Mouse (Mus musculus) midbrain, embryonic 11.5 days (tissue): Measurements from ENCODE around the gene Acpp. TPM values are rescaled to one million over a fixed set of nuclear protein-coding genes. Genes with fewer than 3 reads are reported as not detected.

Source experiments
- ATAC-seq: fragments of 200-750 bp; cut with Nextera tagmentation; 2 replicates; pipeline ENCODE4 v1.8.0; 2017; ENCODE audit warnings: moderate TSS enrichment, moderate library complexity; ENCODE audit not compliant: low FRiP score
- DNase-seq: peaks from one replicate; pipeline ENCODE4 v3.0.0; 2015; ENCODE audit warnings: low spot score; ENCODE audit errors: missing footprints
- H3K27ac ChIP-seq: fragments of 300-500 bp; sonication (generic); 2 replicates; pipeline ENCODE4 v1.5.1; 2014; ENCODE audit warnings: low read depth, low read length
- H3K27me3 ChIP-seq: fragments of 300-500 bp; sonication (generic); 2 replicates; pipeline ENCODE4 v1.6.1; 2014; ENCODE audit warnings: mild to moderate bottlenecking, low read length, moderate library complexity, mixed read lengths; ENCODE audit not compliant: control insufficient read depth, insufficient read depth
- H3K36me3 ChIP-seq: fragments of 300-500 bp; sonication (generic); 2 replicates; pipeline ENCODE4 v1.6.1; 2014; ENCODE audit warnings: mild to moderate bottlenecking, low read length, moderate library complexity, mixed read lengths; ENCODE audit not compliant: control insufficient read depth, insufficient read depth
- H3K4me1 ChIP-seq: fragments of 300-500 bp; sonication (generic); 2 replicates; pipeline ENCODE4 v1.6.1; 2014; ENCODE audit warnings: low read length; ENCODE audit not compliant: control insufficient read depth, insufficient read depth
- H3K4me2 ChIP-seq: fragments of 300-500 bp; sonication (generic); 2 replicates; pipeline ENCODE4 v1.6.1; 2014; ENCODE audit warnings: mild to moderate bottlenecking, moderate library complexity
- H3K4me3 ChIP-seq: fragments of 300-500 bp; sonication (generic); 2 replicates; pipeline ENCODE4 v1.5.1; 2014; ENCODE audit warnings: low read depth, low read length
- H3K9ac ChIP-seq: fragments of 300-500 bp; sonication (generic); 2 replicates; pipeline ENCODE4 v1.6.1; 2014; ENCODE audit warnings: low read length
- H3K9me3 ChIP-seq: fragments of 300-500 bp; sonication (generic); 2 replicates; pipeline ENCODE4 v1.6.1; 2016; ENCODE audit warnings: low read length; ENCODE audit not compliant: control insufficient read depth
- WGBS: fragments of 180-500 bp; shearing (Covaris S2); extraction: QIAGEN DNeasy Blood & Tissue Kit; methylation state at CpG from one replicate; pipeline ENCODE4 v1.1.7; 2014; 5-methylcytosine and 5-hydroxymethylcytosine counted together
- polyA plus RNA-seq: library from polyadenylated mRNA; unstranded; fragments of >200 nt; fragmentation: Nextera tagmentation; extraction: Ambion mirVana; gene quantifications from 2 replicates; pipeline ENCODE4 v1.2.1, GENCODE M21; 2014

The Acpp gene
- polyA plus RNA-seq, 1 experiment from 2014 or later: 0.11 TPM

DNA sequence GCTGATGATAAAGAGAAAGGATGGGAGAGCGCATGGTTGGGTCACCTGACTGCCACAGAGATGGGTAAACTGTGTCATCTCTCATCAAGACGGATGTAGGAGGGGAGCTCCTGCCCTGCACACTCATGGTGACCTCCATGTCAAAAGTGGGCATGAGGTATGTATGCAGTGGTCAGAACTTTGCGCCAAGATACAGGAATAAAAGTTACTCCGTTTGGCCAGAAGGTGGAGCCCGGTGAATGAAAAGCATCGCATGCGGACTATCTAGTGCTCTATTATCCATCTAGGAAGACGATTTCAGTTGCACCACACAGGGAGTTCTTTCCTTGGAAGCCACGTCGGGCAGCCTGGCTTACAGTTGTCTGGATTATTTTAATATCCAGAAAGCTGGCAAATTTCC is 22.0 kb downstream of the Acpp start:
- Histone ChIP-seq H3K4me2 (no peak overlapping the region), H3K9me3 (no peaks in the 10 kb centered on the region), H3K9ac (no peak overlapping the region), H3K27ac (no peak overlapping the region), H3K27me3 (no peaks in the 10 kb centered on the region), H3K4me3 (no peak overlapping the region), H3K4me1 (no peaks in the 10 kb centered on the region), H3K36me3 (no peaks in the 10 kb centered on the region)
- DNase-seq (peak; percentile 88), ATAC-seq (peak; percentile 42; the same call in 1 of the 2 replicates)
- WGBS: 7% methylated on average over 10 of the region's 10 CpGs

DNA sequence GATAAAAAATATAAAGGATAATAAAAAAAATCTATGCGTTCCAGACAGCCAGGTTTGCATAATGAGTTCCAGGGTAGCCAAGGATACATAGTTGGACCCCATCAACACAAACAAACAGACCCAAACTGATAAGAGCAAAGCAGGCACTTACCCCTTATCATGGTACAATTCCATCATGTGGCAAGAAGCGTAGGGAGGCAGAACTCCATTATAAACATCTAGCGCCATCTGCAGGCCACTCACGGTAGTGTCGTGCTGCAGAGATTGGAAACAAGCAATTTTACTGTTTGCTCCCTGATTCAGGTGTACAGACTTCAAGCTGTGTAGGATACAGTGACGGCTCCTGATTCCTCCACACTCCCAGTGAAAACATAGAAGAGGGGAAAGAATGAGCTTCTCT is 30.8 kb downstream of the Acpp start:
- no peaks in the 10 kb centered on the region for H3K36me3 ChIP-seq
- H3K27ac ChIP-seq: no peak overlapping the region
- H3K4me2 ChIP-seq: no peak overlapping the region
- H3K27me3 ChIP-seq: no peaks in the 10 kb centered on the region
- WGBS: 17% methylated on average over 6 of the region's 6 CpGs
- ATAC-seq (no peak), DNase-seq (peak; percentile 97)
- H3K4me1 ChIP-seq: no peaks in the 10 kb centered on the region
- no peak overlapping the region for H3K9ac ChIP-seq
- H3K4me3 ChIP-seq: no peak overlapping the region
- H3K9me3 ChIP-seq: no peaks in the 10 kb centered on the region

DNA sequence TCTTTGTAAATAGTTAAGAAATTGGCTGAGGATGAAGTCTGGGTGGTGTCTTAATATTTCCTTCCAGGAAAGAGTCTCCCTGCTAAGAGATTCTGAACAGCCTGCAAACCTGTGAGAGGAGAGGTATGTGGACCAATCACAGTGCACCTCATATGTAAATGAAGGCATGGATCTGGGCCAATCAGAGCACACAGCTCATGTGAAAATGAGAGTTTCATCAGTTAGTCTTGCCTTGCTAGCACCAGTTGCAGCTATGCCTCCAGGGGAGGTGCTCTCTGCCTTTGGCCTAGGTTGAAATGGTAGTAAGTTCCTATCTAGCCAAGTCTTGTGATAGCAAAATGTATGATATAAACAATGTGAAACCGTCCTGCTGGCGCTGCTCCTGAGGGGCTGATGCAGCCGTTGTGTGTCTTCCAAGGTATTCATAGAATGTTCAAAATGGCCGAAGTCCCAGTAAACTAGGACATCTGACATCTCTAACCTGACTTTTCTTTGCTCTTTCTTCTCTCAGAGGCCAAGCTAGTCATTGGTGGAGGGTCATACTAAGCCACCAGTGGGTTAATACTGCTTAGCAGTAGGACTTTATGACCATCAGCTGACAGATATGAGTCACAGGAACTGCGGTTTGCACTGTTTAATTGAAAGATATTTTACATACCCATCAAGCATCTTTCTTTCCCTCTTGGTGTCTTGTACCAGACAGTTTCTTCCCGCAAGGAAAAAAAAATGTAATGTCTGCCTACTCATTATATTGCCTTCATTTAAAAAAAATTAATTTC is 32.0 kb downstream of the Acpp start:
- Histone ChIP-seq H3K4me1 (no peaks in the 10 kb centered on the region), H3K4me3 (no peak overlapping the region), H3K27me3 (no peaks in the 10 kb centered on the region), H3K9ac (no peak overlapping the region), H3K27ac (no peak overlapping the region), H3K9me3 (no peaks in the 10 kb centered on the region), H3K36me3 (no peaks in the 10 kb centered on the region), H3K4me2 (no peak overlapping the region)
- WGBS: 92% methylated on average over 6 of the region's 6 CpGs
- ATAC-seq: no peak
- DNase-seq: no peak

DNA sequence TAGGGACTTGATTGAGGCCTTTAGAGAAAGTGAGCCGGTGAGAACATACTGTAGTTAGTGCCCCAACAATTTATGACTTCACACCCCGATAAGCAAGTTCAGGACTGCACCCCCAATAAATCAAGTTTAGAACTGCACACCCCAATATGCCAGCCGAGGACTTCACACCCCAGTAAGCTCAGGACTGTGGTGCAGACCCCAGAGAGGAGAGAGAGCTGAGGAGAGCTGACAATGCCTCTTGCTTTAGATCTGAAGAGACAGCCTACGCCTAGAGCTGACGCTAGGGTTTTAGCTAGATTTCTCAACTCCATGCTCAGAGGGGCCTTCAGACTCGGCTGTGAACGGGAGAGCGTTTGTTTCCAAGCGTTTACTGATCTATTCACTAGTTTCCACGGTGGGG is 32.7 kb downstream of the Acpp start:
- Histone ChIP-seq H3K36me3 (no peaks in the 10 kb centered on the region), H3K4me1 (no peaks in the 10 kb centered on the region), H3K27me3 (no peaks in the 10 kb centered on the region), H3K9me3 (no peaks in the 10 kb centered on the region), H3K4me2 (no peak overlapping the region), H3K27ac (no peak overlapping the region), H3K4me3 (no peak overlapping the region), H3K9ac (no peak overlapping the region)
- ATAC-seq: no peak
- 89% methylated on average over 10 of the region's 10 CpGs for WGBS
- DNase-seq: no peak

DNA sequence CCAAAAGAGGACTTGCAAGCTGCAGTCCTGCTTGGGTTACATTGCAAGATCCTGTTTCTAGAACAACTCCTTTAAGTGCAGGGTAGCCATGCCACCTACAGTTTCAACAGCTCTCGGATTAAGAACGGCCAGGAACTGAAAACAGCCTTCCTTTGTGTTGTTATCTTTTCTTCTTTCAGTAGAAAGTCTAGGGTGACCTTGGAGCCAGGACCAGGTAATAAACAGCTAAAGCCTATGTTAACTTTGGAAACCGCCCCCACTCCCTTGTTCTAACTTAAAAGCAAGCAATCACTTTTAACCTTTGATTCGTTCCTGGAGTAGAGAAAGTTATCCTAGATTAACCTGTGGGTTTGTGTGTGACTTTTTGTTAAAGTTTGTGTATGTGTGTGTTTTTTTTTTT is 33.2 kb downstream of the Acpp start:
- H3K9me3 ChIP-seq: no peaks in the 10 kb centered on the region
- DNase-seq: no peak
- H3K27me3 ChIP-seq: no peaks in the 10 kb centered on the region
- no peaks in the 10 kb centered on the region for H3K4me1 ChIP-seq
- ATAC-seq: no peak
- H3K27ac ChIP-seq: no peak overlapping the region
- no peak overlapping the region for H3K4me3 ChIP-seq
- no peaks in the 10 kb centered on the region for H3K36me3 ChIP-seq
- no peak overlapping the region for H3K9ac ChIP-seq
- WGBS: 76% methylated on average over 4 of the region's 4 CpGs
- H3K4me2 ChIP-seq: no peak overlapping the region

DNA sequence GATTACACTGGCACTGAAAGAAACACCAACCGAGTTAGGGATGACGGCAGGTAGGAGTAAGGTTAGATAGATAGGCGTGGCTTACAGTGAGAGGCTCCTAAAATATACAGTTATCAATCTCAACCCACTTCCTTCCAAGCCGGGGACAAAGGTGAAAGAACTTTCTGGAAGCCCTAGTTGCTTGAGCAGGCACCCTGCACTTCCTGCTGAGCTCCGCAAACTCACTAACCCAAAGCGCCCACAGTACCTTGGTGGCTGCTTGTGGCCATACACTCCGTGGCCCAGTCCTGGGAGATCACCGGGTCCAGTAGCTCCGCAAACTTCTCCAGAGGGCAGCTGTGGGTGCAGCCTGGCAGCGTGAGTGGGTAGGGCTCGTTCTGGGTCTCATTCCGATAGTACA is 37.0 kb downstream of the Acpp start:
- H3K36me3 ChIP-seq: no peaks in the 10 kb centered on the region
- ATAC-seq: no peak
- H3K27me3 ChIP-seq: no peaks in the 10 kb centered on the region
- no peak overlapping the region for H3K4me3 ChIP-seq
- 88% methylated on average over 12 of the region's 12 CpGs for WGBS
- no peak for DNase-seq
- no peak overlapping the region for H3K9ac ChIP-seq
- no peaks in the 10 kb centered on the region for H3K9me3 ChIP-seq
- H3K4me1 ChIP-seq: no peaks in the 10 kb centered on the region
- no peak overlapping the region for H3K4me2 ChIP-seq
- no peak overlapping the region for H3K27ac ChIP-seq

DNA sequence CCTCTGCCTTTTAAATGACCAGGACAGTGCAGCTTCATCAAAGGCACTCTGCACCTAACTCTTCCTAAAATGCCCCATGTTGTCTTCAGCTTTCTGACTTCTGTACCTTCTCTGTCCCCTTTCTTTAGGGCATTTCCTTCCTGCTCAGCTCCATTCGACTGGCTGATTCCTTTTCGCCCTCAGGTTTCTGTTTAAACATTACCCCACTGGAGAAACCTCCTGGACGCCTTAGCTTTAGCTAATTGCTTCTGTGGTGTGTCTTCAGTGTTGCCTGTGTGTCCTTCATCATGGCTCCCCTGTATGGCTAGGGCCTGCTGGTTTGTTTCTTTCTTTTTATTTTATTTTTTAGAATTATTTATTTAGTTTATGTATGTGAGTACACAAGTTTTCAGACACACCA is 40.5 kb downstream of the Acpp start:
- no peak for DNase-seq
- Histone ChIP-seq H3K4me1 (no peaks in the 10 kb centered on the region), H3K9me3 (no peaks in the 10 kb centered on the region), H3K27ac (no peak overlapping the region), H3K36me3 (no peaks in the 10 kb centered on the region), H3K27me3 (no peaks in the 10 kb centered on the region), H3K4me3 (no peak overlapping the region), H3K9ac (no peak overlapping the region), H3K4me2 (no peak overlapping the region)
- 89% methylated on average over 3 of the region's 3 CpGs for WGBS
- no peak for ATAC-seq

DNA sequence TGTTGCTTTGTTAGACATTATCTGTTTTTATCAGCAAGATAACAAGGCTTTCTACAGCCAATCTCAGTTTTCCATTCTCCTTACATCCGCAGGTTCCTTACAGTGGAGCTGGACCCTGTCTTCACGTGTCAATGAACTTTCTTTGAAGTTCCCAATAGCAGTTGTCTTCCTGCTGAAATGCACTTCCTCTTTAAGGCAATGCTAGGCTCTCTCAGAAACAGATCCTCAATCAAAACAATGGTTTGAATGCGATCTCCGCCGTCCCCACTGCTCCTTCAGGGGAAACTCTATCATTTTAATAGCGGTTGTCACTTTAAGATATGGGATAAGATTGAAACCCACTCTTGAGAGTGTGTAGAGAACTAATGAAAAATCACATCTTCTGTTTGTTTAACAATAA is 52.6 kb downstream of the Acpp start:
- no peak for ATAC-seq
- no peak for DNase-seq
- no peaks in the 10 kb centered on the region for H3K27me3 ChIP-seq
- WGBS: 81% methylated on average over 6 of the region's 6 CpGs
- H3K4me3 ChIP-seq: no peak overlapping the region
- no peak overlapping the region for H3K4me2 ChIP-seq
- H3K9ac ChIP-seq: no peak overlapping the region
- no peaks in the 10 kb centered on the region for H3K36me3 ChIP-seq
- H3K4me1 ChIP-seq: no peaks in the 10 kb centered on the region
- no peaks in the 10 kb centered on the region for H3K9me3 ChIP-seq
- H3K27ac ChIP-seq: no peak overlapping the region

DNA sequence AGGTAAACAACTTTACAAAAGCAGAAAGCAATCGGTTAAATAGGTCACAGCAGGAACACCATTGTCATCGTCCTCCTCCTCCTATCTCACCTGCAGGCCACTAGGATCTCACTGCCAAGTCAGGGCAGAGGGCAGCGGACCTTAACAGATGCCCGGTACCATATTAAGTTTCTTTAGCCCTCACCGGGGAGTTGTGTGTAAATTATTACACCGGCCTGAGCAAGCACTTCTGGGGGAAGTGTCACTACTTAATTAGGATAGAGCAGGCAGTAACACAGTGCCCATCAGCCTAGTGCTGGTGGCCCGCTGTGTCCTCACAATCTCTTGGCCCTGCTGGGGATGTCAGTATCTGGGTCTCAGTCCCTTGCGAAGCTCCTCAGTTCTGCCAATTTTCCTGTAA is 55.0 kb downstream of the Acpp start:
- H3K36me3 ChIP-seq: no peaks in the 10 kb centered on the region
- 27% methylated on average over 8 of the region's 8 CpGs for WGBS

More for the DNA sequence above, 55.0 kb downstream of the Acpp start:
- Histone ChIP-seq H3K27me3 (no peaks in the 10 kb centered on the region), H3K9me3 (no peaks in the 10 kb centered on the region), H3K9ac (no peak overlapping the region), H3K27ac (no peak overlapping the region), H3K4me3 (no peak overlapping the region), H3K4me2 (no peak overlapping the region), H3K4me1 (no peaks in the 10 kb centered on the region)
- DNase-seq: no peak
- ATAC-seq: no peak
